Mouse (Mus musculus) spleen, postnatal 4 days (tissue): ENCODE data around the gene Lrtm1.

Source experiments
- DNase-seq, 2 experiments: peaks; one replicate each; pipeline ENCODE4 v3.0.0; 2022; ENCODE audit warnings: low spot score in 2 of 2

The Lrtm1 gene

DNA sequence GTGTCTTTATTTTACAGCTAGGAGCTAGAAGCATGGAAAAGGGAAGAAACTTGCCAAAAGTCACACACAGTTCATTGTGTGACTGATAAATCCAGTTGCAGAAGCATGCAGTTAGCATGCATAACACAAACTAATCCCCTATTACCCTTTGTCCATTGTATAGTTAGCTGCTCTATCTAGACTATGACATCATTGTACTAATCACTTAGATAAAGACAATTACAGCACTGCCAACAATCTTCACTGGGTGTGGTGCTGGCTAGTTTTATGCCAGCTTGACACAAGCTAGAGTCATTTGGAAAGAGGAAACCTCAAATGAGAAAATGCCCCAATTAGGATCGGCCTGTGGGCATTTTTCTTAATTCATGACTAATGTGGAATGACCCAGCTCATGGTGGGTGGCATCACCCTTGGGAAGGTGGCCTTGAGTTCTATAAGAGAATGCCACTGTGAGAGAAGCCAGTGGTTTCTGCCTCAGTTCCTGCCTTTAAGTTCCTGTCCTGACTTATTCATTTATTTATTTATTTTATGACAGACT, 13.9 kb downstream of the Lrtm1 start:
- DNase-seq, result no peak

DNA sequence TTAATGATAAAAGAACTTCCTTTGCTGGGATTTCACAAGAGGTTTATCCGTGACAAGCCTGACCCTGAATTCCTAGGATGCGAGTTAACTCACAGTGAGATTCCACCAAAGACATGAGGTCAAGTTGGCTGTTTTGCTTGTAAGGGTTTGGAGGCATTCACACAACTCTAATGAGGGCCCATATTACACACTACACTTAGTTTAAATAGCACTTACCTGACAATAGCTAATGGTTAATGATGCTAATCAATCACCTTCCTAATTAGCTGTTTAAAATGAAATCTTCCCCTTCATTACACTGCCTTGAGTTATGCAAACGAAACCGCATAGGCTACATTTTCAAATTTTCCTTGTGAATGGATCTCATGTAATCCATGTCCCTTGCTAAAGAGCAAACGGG, 20.2 kb downstream of the Lrtm1 start:
- no peak for DNase-seq

DNA sequence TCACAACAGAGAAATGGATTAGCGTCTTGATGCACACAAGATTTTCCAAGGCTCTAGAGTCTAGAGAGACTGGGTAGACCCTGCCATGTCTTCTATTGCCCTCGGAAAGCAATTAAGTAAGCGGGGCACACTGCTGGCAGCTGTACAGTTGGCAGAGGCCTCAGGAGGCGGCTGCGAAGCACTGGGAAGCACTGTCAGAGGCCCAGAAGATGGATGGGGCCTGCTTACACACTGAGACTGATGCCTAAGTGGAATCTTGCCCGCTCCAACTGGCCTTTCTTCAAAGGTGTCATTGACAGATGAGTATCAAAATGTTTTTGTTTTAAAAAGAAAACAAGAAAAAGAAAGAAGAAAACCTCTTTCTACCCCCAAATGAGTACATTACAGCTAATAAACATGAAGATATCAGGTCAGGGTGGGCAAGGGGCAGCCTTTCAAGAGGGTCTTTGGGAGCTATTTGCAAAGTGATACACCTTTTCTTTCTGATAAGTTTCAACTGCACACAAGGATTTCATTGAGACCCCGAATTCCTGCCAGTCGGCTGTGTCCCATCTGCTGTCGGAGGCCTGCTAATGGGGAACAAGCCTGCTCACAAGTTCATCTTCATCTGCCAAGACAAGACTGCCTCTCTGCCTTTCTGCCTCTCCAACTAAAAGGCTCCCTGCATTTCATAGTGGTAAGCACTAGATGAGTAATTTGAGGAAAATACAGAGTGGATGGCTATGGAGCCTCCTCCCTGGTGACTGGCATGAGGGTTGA, 22.8 kb downstream of the Lrtm1 start:
- no peak for DNase-seq

DNA sequence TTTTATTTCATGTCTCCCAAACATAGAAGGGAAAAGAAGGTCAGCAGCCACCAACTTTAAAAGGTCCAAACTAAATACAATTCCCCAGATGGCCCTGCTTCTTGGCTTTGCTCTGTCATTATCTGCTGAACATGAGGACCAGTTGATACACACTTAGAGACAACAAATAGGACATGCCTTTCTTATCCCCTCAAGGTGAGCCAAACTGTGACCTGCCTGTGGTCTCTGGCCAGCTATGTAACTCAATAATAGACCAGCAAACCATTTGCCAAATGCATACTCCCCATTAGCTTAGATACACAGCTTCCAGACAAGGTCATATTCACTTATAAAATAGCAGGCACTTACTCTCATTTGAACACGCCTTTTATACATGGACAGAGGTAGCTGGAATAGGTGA, 23.5 kb downstream of the Lrtm1 start:
- DNase-seq, result no peak

DNA sequence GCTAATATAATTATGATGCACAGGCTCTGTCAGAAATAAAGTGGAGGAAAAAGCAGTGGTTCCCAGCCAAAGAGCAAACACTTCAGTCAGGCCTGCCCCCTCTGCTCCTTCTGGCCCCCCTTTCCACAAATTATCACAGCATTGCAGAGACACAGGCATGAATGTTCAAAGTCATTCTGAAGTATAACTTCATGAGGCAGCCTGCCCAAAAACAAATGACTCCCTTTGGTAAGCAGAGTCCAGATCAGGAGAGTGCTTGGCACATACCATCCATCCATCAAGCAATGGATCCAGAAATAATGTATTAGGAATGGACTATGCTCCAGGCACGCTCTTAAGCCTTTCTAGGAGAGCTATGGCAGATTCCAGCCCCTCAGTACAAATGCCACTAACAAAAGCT, 24.3 kb downstream of the Lrtm1 start:
- no peak for DNase-seq

DNA sequence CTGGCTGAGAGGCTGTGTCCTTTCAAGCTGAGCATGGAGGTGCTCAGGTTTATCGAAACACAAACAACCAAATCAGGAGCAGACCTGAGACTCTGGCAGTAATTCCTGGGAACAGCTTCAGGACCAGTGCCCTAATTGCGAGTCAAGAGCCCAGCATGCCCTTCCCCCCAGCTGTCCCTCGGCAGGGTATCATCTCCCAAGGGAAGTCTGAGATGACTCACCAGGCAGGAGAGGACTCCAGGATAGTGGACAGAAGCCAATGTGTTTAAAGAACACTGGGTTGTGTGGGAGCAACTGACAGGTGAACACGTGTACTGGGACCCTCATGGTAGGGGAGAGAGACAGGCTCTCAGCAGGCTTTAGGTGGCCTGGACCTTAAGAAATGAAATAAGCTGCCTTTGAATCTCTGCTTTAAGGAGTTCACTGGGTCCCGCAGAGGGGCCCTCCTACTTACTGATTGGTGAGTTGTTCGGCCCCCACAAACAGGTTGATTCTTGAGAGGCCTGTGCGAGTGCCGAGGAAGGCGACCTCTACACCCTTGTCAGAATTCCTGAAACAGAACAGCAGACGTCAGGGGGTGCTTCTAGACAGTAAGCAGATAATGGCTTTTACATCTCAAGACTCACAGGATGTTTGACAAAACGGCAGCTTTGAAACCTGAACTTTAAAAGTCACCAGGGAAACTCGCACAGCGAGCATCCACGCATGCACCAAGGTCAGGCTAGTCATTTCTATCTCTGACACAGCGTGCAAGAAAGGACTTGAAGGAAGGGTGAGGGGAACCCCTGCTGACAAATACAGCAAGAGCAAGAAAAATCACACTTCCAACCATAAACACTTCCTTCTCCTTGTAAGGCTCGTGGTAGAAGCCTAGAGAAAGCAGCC, 34.2 kb downstream of the Lrtm1 start:
- DNase-seq, result no peak

DNA sequence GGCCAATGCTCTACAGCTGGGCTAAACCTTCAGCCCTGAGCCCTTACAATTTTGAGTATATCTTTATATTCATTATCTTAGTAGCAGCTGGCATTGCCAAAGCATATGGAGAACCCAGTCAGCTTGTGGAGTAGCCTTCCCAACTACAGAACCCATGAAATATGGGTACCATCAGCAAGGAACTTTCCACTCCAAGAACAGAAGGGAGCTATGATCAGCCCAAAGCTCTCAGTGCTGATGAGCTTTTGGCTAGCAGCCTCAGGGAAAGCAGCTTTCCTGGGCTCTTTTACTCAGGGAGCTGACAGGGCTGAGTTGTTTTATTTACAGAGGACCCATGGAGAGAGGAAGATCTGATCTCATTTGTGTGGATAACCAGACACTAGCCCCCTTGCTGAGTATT, 42.7 kb downstream of the Lrtm1 start:
- no peak for DNase-seq

DNA sequence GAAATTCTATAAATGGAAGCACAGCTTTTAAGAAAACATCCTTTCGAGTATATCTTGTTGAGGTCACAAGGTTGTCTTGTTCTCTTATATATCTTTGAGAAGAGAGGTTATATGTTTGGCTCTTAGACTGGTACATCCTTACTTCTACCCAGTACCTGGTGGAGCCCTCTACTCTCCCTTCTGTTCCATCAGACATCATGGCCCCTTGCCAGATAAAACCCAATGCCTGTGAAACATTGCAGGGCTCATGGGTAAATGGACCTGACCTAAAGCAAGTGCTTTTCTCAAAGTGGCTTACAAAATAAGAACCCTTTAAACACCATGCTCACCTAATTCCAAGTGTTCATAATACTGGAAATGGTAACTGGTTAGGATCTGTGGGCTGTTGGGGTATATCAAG, 43.5 kb downstream of the Lrtm1 start:
- no peak for DNase-seq

DNA sequence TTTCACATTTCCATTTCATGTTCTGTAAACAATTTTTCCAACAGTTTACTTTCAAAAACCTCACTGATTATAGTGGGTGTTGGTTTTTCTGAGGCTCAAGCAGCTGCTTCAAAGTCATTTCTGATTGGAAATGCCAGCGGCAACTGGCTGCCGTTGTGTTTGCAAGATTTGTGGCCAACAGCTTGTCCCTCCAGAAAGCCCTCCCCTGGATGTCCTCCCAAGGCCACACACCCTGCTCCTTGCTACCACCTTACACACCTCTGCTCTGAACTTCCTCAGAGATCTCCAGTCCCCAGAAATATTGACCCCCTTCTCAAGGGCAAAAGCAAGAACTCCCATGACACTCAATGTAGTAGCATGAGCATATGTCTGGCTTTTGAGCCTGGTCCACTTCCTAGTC, 44.7 kb downstream of the Lrtm1 start:
- no peak for DNase-seq

DNA sequence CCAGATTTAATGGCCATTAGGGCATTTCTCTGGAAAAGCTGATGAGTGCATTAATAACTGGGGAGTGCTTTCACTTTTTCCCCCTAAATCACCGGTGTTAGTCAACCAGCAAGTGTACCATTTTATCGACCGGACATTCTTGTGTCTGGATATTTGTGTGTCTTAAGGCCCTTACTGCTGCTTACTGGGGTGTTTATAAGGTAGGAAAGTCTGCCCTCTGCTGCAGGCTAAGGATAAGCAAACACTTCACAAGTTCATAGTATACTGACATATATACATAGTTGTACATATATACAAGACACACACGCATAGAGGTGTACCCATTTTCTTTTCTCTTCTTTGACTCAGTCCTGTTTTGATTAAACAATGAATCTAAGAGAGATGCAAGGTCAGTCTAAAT, 55.7 kb downstream of the Lrtm1 start:
- no peak for DNase-seq

DNA sequence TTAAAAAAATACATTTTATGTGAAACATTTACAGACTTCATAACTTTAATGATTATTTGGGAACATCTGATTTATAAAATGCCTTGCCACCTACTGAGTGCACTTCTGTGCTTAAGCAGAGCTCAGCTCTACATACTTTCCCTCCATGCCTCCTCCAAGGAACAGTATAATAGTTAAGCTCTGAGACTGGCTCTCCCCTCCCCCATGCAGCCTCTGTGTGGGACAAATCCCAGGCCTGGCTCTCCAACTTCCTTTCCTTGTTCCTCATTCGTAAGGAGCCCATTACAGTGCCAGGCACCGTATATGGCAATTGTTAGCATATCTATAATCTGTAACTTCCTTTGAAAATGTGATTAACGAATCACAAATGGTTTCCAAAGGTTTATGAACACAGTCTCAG, 59.4 kb downstream of the Lrtm1 start:
- no peak for DNase-seq

DNA sequence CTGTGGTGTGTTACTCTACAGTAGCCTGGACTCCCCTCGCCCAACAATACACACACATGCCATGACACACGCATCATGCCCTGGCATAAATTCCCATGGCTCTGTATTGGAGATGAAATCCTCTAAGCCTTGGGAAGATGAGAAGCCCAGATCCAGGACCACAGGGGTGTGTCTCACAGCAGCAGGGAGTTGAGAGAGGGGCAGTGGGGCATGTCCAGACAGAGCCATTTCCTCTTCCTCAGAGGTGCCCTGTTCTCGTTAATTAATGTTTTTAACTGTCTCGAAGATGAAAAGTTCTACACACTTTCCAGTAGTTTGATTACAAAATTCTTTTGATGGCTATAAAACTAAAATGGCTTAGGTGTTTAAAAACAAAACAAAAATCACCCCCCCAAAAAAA, 62.2 kb downstream of the Lrtm1 start:
- no peak for DNase-seq

DNA sequence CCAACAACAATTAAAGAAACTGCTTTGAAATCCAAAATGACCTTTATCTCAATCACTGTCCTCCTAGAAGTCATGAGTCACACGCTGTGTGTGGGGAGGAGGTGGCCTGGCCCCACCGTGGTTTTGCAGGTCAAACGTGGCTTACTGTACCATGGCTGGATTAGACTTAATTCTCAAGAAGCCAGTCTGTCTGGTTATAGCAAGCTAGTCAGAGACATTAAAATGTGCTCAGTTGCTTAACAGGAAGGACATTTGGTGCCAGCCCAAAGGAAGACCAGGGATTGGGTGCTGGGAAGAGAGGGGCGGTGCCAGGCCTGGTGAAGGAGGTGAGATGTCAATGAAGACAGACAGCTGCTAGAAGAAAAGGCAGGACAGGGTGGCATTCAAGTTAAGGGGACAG, 62.6 kb downstream of the Lrtm1 start:
- DNase-seq, result no peak

DNA sequence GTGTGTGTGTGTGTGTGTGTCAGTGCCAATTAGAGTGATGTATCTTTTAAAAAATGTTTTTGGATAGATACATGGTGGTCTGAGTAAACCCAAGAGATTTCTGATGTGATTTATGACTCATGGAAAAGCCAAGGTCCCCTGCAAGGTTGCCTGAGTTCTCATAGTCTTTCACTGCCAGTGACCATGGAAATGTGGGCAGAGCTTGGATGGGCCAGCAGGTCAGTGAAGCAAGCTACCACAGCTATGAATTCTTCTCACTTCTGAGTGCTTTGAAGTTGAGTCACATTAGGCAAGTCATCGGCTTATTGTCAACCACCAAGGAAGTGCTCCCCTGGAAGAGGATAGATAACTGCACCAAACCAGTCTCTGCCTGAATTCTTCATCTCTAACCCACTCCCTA, 64.2 kb downstream of the Lrtm1 start:
- DNase-seq, result no peak
